Comparison of ENCODE assay signal across 9 mouse cellular contexts in genomic region chr8:83895894-83896293, GRCm38 (mm10). TPM values are rescaled to one million over a fixed set of nuclear protein-coding genes. Genes with fewer than 3 reads are reported as not detected.
A peak's percentile ranks its signal among the peaks of the same experiment; 100 is the strongest.
DNase-seq lines count a peak whose midpoint lies in the region; ATAC-seq lines count a peak whose summit lies in the region.
"Had no signal": no experiment of that assay in that cellular context is flagged by ENCODE, and none has a peak within 500 bp of the region (broad histone marks: within the 10 kb centered on the region; RNA-seq: fewer than 3 reads in every experiment).

No protein-coding gene starts in this region.

- no peak overlapping the region for H3K27ac ChIP-seq in limb, embryonic 10.5 days
- H3K27ac ChIP-seq: limb, embryonic 12.5 days had no signal

- intact Hi-C loops in left cerebral cortex, postnatal 4 days (cut with DNase I) = loop anchor here (5.0 kb wide), 1 partner anchor 114 kb away; no protein-coding TSS in a partner anchor

- H3K36me3 ChIP-seq in limb, embryonic 10.5 days = no peaks in the 10 kb centered on the region
- H3K36me3 ChIP-seq: limb, embryonic 12.5 days had no signal

- H3K9me3 ChIP-seq in limb, embryonic 10.5 days (replicated peaks) = no peaks in the 10 kb centered on the region
- H3K9me3 ChIP-seq: limb, embryonic 12.5 days had no signal

- 4% methylated on average over 5 of the region's 5 CpGs for WGBS in limb, embryonic 10.5 days

- H3K4me1 ChIP-seq in limb, embryonic 10.5 days = peaks cover 34% of the 10 kb centered on the region

- H3K27me3 ChIP-seq in limb, embryonic 10.5 days (ENCODE audit: low read depth, poor library complexity, severe bottlenecking) = peaks cover 45% of the 10 kb centered on the region

- H3K4me3 ChIP-seq in limb, embryonic 10.5 days = no peak overlapping the region
- H3K4me3 ChIP-seq: limb, embryonic 12.5 days had no signal

- no peak for DNase-seq in frontal cortex, postnatal 14 days (ENCODE audit: low spot score in 2 of 2)
- DNase-seq in spleen, postnatal 36 days (ENCODE audit: low spot score in 2 of 2) = peak; percentile 47 to 57
- no peak for DNase-seq in spleen, postnatal 14 days (ENCODE audit: low spot score in 2 of 2)
- DNase-seq in cerebellum, postnatal 36 days = peak; percentile 49
- DNase-seq in limb, embryonic 10.5 days (ENCODE audit: low spot score) = peak; percentile 50
- peak; percentile 36 for DNase-seq in skeletal muscle tissue, adult 2 months (ENCODE audit: low read depth, low spot score)
- no peak for DNase-seq in left cerebral cortex, postnatal 4 days

- 0 out of 2 replicates have a peak, but pooled peaks have one; percentile 12 for ATAC-seq in frontal cortex, adult (ENCODE audit: low TSS enrichment)

RNA-seq across cellular contexts. Expression of gene Adgrl1, which starts 4.0 kb away (rescaled TPM):
- polyA plus RNA-seq in limb, embryonic 10.5 days (2016; fragmentation: Nextera tagmentation; extraction: Ambion mirVana) = 12.3 and 16.2 TPM in 2 replicates
- 100 to 1,000 TPM; 398 to 418 TPM for total RNA-seq in left cerebral cortex, postnatal 4 days (2021)

RNA-seq across cellular contexts. Expression of gene Gm10644, which starts 59.1 kb away (rescaled TPM):
- polyA plus RNA-seq in limb, embryonic 10.5 days (2016; fragmentation: Nextera tagmentation; extraction: Ambion mirVana) = 0.58 and 0.70 TPM in 2 replicates
- under 1 TPM; 0.20 to 0.26 TPM for total RNA-seq in left cerebral cortex, postnatal 4 days (2021)

RNA-seq across cellular contexts. Expression of gene Asf1b, which starts 59.4 kb away (rescaled TPM):
- polyA plus RNA-seq in limb, embryonic 10.5 days (2016; fragmentation: Nextera tagmentation; extraction: Ambion mirVana) = 94.6 and 101 TPM in 2 replicates
- 1 to 10 TPM; 2.5 to 2.7 TPM for total RNA-seq in left cerebral cortex, postnatal 4 days (2021)

Comparison
In these comparisons a context has a peak if more than half of its experiments do, and no peak if none do; other contexts are left out.
1. DNase-seq: peak in spleen, postnatal 36 days (2 of 2), cerebellum, postnatal 36 days (2 of 2), limb, embryonic 10.5 days (single experiment) and skeletal muscle tissue, adult 2 months (single experiment); none in frontal cortex, postnatal 14 days (0 of 2), spleen, postnatal 14 days (0 of 2) and left cerebral cortex, postnatal 4 days (single experiment).